Mouse (Mus musculus) forebrain, embryonic 13.5 days (tissue): Measurements from ENCODE around the gene Agrp. TPM values are rescaled to one million over a fixed set of nuclear protein-coding genes. Genes with fewer than 3 reads are reported as not detected.
A peak's percentile ranks its signal among the peaks of the same experiment; 100 is the strongest.

ENCODE experiments used
- ATAC-seq: fragments of 200-750 bp; cut with Nextera tagmentation; 2 replicates; pipeline ENCODE4 v1.8.0; 2017
- H3K27ac ChIP-seq: fragments of 300-500 bp; sonication (generic); 2 replicates; pipeline ENCODE4 v1.5.1; 2015; ENCODE audit warnings: inconsistent platforms, mild to moderate bottlenecking, moderate library complexity
- H3K27me3 ChIP-seq: fragments of 300-500 bp; sonication (generic); 2 replicates; pipeline ENCODE4 v1.6.1; 2015; ENCODE audit warnings: mild to moderate bottlenecking, inconsistent platforms
- H3K36me3 ChIP-seq: fragments of 300-500 bp; sonication (generic); 2 replicates; pipeline ENCODE4 v1.6.1; 2015; ENCODE audit warnings: mild to moderate bottlenecking, inconsistent platforms; ENCODE audit not compliant: poor library complexity, severe bottlenecking
- H3K4me1 ChIP-seq: fragments of 300-500 bp; sonication (generic); 2 replicates; pipeline ENCODE4 v1.6.1; 2015; ENCODE audit warnings: inconsistent platforms
- H3K4me2 ChIP-seq: fragments of 300-500 bp; sonication (generic); 2 replicates; pipeline ENCODE4 v1.6.1; 2015; ENCODE audit warnings: inconsistent platforms, mild to moderate bottlenecking, moderate library complexity
- H3K4me3 ChIP-seq: fragments of 300-500 bp; sonication (generic); 2 replicates; pipeline ENCODE4 v1.5.1; 2015; ENCODE audit warnings: mild to moderate bottlenecking, inconsistent platforms
- H3K9ac ChIP-seq: fragments of 300-500 bp; sonication (generic); 2 replicates; pipeline ENCODE4 v1.6.1; 2015; ENCODE audit warnings: mild to moderate bottlenecking, inconsistent platforms
- H3K9me3 ChIP-seq: fragments of 300-500 bp; sonication (generic); replicated peaks from 2 replicates; pipeline ENCODE4 v1.6.1; 2016; ENCODE audit warnings: inconsistent platforms
- WGBS: fragments of 180-500 bp; shearing (Covaris S2); methylation state at CpG from one replicate; pipeline ENCODE4 v1.1.7; 2015; 5-methylcytosine and 5-hydroxymethylcytosine counted together
- polyA plus RNA-seq: library from polyadenylated mRNA; unstranded; fragments of >200 nt; fragmentation: Nextera tagmentation; extraction: Ambion mirVana; gene quantifications from 2 replicates; pipeline ENCODE4 v1.2.1, GENCODE M21; 2015

Gene Agrp
- polyA plus RNA-seq, 1 experiment from 2014 or later: 0.62 TPM

DNA sequence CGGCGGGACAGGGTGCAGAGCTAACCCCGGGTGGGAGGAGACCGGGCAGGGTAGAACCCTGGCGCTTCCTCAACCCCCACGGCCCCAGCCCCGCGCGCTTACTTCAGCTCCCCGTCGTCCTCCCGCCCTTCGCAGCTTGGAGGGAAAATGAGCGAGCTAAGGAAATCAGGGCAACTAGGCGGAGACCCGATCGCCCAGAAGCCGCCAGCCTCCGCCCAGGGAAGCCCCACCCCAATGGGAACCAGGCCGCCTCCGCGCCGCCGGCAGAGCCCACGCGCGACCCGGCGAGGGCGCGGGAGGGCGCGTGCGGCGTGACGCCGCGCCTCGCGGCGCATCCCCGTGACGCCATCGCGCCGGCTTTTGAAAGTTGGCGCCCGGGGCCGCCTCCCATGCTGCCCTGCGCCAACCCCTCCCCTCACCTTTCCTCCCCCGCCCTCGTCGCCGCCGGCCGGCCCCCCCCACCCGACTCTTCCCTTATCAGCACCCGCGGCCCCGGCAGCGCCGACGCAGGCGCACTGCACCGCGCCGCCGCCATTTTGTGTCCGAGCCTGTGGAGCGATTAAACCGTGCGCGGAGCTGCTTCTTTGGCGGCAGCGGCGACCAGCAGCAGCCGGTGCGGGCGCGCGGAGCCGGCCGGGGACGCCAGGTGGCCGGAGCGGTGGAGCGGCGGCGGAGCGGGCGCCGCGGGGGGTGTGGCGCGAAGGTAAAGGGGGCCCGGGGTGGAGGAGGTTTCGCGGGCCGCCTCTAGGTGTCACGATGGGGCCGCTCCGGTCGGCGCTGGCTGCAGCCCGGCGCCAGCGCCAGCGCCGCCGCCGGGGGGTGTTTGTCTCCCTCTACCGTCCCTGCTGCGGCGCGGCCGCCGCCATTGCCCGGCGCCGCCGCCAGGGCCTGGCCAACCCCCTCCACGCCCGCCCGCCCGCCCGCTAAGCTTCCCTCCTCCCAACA lies 903 bp downstream of the Agrp start, which contains the start of gene Ctcf:
TSS of gene Ctcf (plus strand) at position 551 of the 945 bp plus-strand sequence.
- Histone ChIP-seq H3K27ac (peak within 1 kb of the TSS; percentile 100), H3K27me3 (no peaks in the 10 kb centered on the region), H3K4me2 (peak within 1 kb of the TSS; percentile 89), H3K4me1 (peaks cover 44% of the 10 kb centered on the region), H3K36me3 (no peaks in the 10 kb centered on the region), H3K4me3 (peak within 1 kb of the TSS; percentile 90), H3K9ac (peak within 1 kb of the TSS; percentile 99), H3K9me3 (no peaks in the 10 kb centered on the region)
- WGBS: under 1% methylated on average over 92 of the region's 126 CpGs
- peak; percentile 92 for ATAC-seq

GRCm38 (mm10) chr8:105635481-105635880 lies 1.7 kb downstream of the Agrp start:
- H3K4me2 ChIP-seq: peak overlapping the region; percentile 89
- WGBS: under 1% methylated on average over 11 of the region's 11 CpGs
- H3K36me3 ChIP-seq: no peaks in the 10 kb centered on the region
- peaks cover 38% of the 10 kb centered on the region for H3K4me1 ChIP-seq
- H3K4me3 ChIP-seq: peak overlapping the region; percentile 90
- H3K27me3 ChIP-seq: no peaks in the 10 kb centered on the region
- peak overlapping the region; percentile 99 for H3K9ac ChIP-seq
- no peak for ATAC-seq
- no peak overlapping the region for H3K27ac ChIP-seq
- H3K9me3 ChIP-seq: no peaks in the 10 kb centered on the region

GRCm38 (mm10) chr8:105634771-105635458 lies 2.3 kb downstream of the Agrp start:
- no peaks in the 10 kb centered on the region for H3K9me3 ChIP-seq
- peak overlapping the region; percentile 99; the same call in 1 of the 2 replicates for H3K9ac ChIP-seq
- 86% methylated on average over 2 of the region's 2 CpGs for WGBS
- peak overlapping the region; percentile 90 for H3K4me3 ChIP-seq
- peak overlapping the region; percentile 89 for H3K4me2 ChIP-seq
- H3K4me1 ChIP-seq: peaks cover 33% of the 10 kb centered on the region
- H3K27ac ChIP-seq: no peak overlapping the region
- H3K27me3 ChIP-seq: no peaks in the 10 kb centered on the region
- no peak for ATAC-seq
- H3K36me3 ChIP-seq: no peaks in the 10 kb centered on the region

- no peak overlapping the region for H3K9ac ChIP-seq
- ATAC-seq: no peak
- H3K4me1 ChIP-seq: peaks cover 11% of the 10 kb centered on the region
- no peaks in the 10 kb centered on the region for H3K27me3 ChIP-seq
- no peaks in the 10 kb centered on the region for H3K9me3 ChIP-seq
- H3K36me3 ChIP-seq: no peaks in the 10 kb centered on the region
- H3K4me2 ChIP-seq: no peak overlapping the region
- H3K4me3 ChIP-seq: no peak overlapping the region
- H3K27ac ChIP-seq: no peak overlapping the region
- 94% methylated on average over 4 of the region's 4 CpGs for WGBS
These were observed 7.9 kb downstream of the Agrp start for GRCm38 (mm10) chr8:105629337-105629736.

- H3K4me1 ChIP-seq: peaks cover 37% of the 10 kb centered on the region
- H3K4me2 ChIP-seq: no peak overlapping the region
- H3K9ac ChIP-seq: no peak overlapping the region
- no peaks in the 10 kb centered on the region for H3K9me3 ChIP-seq
- no peak overlapping the region for H3K4me3 ChIP-seq
- WGBS: 71% methylated on average over 1 of the region's 1 CpGs
- ATAC-seq: no peak
- no peaks in the 10 kb centered on the region for H3K27me3 ChIP-seq
- H3K36me3 ChIP-seq: peaks cover 12% of the 10 kb centered on the region
- H3K27ac ChIP-seq: no peak overlapping the region
These were observed 11.1 kb downstream of the Agrp start for GRCm38 (mm10) chr8:105626086-105626485.

- no peak overlapping the region for H3K4me2 ChIP-seq
- H3K4me1 ChIP-seq: peaks cover 37% of the 10 kb centered on the region
- H3K9me3 ChIP-seq: no peaks in the 10 kb centered on the region
- no peaks in the 10 kb centered on the region for H3K27me3 ChIP-seq
- H3K27ac ChIP-seq: peak overlapping the region; percentile 48; the same call in 1 of the 2 replicates
- no peak overlapping the region for H3K4me3 ChIP-seq
- H3K36me3 ChIP-seq: peaks cover 24% of the 10 kb centered on the region
- H3K9ac ChIP-seq: no peak overlapping the region
- no peak for ATAC-seq
- WGBS: 83% methylated on average over 1 of the region's 1 CpGs
These were observed 12.4 kb downstream of the Agrp start for GRCm38 (mm10) chr8:105624831-105625230.

DNA sequence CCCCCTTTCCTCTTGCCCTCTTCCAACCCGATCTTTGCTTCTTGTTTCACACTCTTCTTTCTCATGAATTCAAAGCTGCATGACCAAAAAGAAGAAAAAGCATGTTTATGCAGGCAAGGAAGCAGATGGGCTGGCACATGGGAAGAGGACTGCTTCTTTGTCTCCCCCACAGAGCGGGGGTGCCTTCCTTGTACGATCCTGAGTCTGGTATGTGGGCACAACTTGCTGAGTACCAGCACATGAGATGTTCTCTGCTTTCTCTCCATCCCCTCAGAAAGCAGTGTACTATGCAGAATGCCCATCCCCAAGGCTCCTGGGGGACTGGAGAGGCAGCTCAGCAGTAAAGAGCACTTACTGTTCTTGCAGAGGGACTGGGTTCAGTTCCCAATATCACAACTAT lies 12.8 kb downstream of the Agrp start:
- peak overlapping the region; percentile 30; the same call in 1 of the 2 replicates for H3K9ac ChIP-seq
- H3K4me1 ChIP-seq: peaks cover 37% of the 10 kb centered on the region
- no peaks in the 10 kb centered on the region for H3K9me3 ChIP-seq
- no peaks in the 10 kb centered on the region for H3K27me3 ChIP-seq
- no peak overlapping the region for H3K4me3 ChIP-seq
- peak overlapping the region; percentile 48; the same call in 1 of the 2 replicates for H3K27ac ChIP-seq
- peaks cover 29% of the 10 kb centered on the region for H3K36me3 ChIP-seq
- WGBS: 61% methylated on average over 3 of the region's 3 CpGs
- no peak overlapping the region for H3K4me2 ChIP-seq
- no peak for ATAC-seq

- no peak overlapping the region for H3K27ac ChIP-seq
- H3K9ac ChIP-seq: peak overlapping the region; percentile 30; the same call in 1 of the 2 replicates
- no peaks in the 10 kb centered on the region for H3K27me3 ChIP-seq
- peaks cover 37% of the 10 kb centered on the region for H3K4me1 ChIP-seq
- no peak overlapping the region for H3K4me3 ChIP-seq
- no peak overlapping the region for H3K4me2 ChIP-seq
- peaks cover 35% of the 10 kb centered on the region for H3K36me3 ChIP-seq
- 54% methylated on average over 7 of the region's 7 CpGs for WGBS
- no peaks in the 10 kb centered on the region for H3K9me3 ChIP-seq
- ATAC-seq: no peak
These were observed 13.4 kb downstream of the Agrp start for GRCm38 (mm10) chr8:105623679-105624245.

- H3K4me2 ChIP-seq: no peak overlapping the region
- H3K36me3 ChIP-seq: peaks cover 41% of the 10 kb centered on the region
- H3K27ac ChIP-seq: peak overlapping the region; percentile 82; the same call in 1 of the 2 replicates
- no peak overlapping the region for H3K4me3 ChIP-seq
- H3K9me3 ChIP-seq: no peaks in the 10 kb centered on the region
- H3K4me1 ChIP-seq: peaks cover 37% of the 10 kb centered on the region
- WGBS: 22% methylated on average over 5 of the region's 5 CpGs
- H3K27me3 ChIP-seq: no peaks in the 10 kb centered on the region
- ATAC-seq: no peak
- H3K9ac ChIP-seq: peak overlapping the region; percentile 30; the same call in 1 of the 2 replicates
These were observed 14.1 kb downstream of the Agrp start for GRCm38 (mm10) chr8:105623118-105623517.

DNA sequence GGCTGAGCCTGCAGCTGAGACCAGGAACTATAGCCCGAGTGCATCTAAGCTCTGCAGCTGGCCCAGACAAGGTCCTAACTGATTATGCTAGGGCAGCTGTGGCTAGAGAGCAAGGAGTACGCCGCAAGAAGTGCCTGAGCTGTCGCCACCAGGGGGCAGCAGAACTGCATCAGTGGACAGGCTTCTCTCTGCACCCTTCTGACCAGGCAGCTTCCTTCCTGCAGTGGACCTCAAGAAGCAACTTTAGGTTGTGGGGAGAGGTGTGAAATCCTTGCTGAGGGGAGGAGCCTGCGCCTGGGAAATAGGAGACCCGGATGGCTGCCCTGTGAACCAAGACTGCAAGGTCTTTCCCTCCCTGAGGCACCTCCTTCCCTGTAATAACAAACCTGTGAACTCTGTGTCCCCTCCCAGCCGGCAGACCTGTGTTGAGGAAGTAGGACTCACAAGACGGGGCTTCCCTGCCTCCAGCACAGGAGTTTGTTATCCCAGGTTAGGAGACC lies 14.7 kb downstream of the Agrp start:
- H3K4me2 ChIP-seq: no peak overlapping the region
- 5% methylated on average over 8 of the region's 8 CpGs for WGBS
- peaks cover 37% of the 10 kb centered on the region for H3K4me1 ChIP-seq
- no peaks in the 10 kb centered on the region for H3K27me3 ChIP-seq
- H3K36me3 ChIP-seq: peaks cover 48% of the 10 kb centered on the region
- 0 out of 2 replicates have a peak overlapping the region, but pooled peaks have one; percentile 3 for H3K4me3 ChIP-seq
- H3K27ac ChIP-seq: peak overlapping the region; percentile 82
- peak overlapping the region; percentile 30; the same call in 1 of the 2 replicates for H3K9ac ChIP-seq
- H3K9me3 ChIP-seq: no peaks in the 10 kb centered on the region
- peak; percentile 90 for ATAC-seq

- peak overlapping the region; percentile 82 for H3K27ac ChIP-seq
- H3K4me2 ChIP-seq: no peak overlapping the region
- H3K36me3 ChIP-seq: peaks cover 54% of the 10 kb centered on the region
- WGBS: 29% methylated on average over 4 of the region's 4 CpGs
- H3K9me3 ChIP-seq: no peaks in the 10 kb centered on the region
- H3K27me3 ChIP-seq: no peaks in the 10 kb centered on the region
- H3K9ac ChIP-seq: 0 out of 2 replicates have a peak overlapping the region, but pooled peaks have one; percentile 28
- H3K4me3 ChIP-seq: 0 out of 2 replicates have a peak overlapping the region, but pooled peaks have one; percentile 3
- ATAC-seq: peak; percentile 23
- H3K4me1 ChIP-seq: peaks cover 37% of the 10 kb centered on the region
These were observed 15.4 kb downstream of the Agrp start for GRCm38 (mm10) chr8:105621841-105622240.
